Mouse (Mus musculus) lung, postnatal 0 days (tissue): ENCODE measurements around the gene Prmt8. TPM values are rescaled to one million over a fixed set of nuclear protein-coding genes. Genes with fewer than 3 reads are reported as not detected.

Experiments used
- ATAC-seq: fragments of 200-750 bp; cut with Nextera tagmentation; 2 replicates; pipeline ENCODE4 v1.8.0; 2017; ENCODE audit warnings: moderate library complexity
- DNase-seq: peaks from one replicate; pipeline ENCODE4 v3.0.0-alpha.2; 2016; ENCODE audit warnings: low spot score
- H3K27ac ChIP-seq: fragments of 300-500 bp; sonication (generic); 2 replicates; pipeline ENCODE4 v1.5.1; 2014; ENCODE audit warnings: antibody characterized with exemption, mild to moderate bottlenecking, low read length, mixed read lengths
- H3K27me3 ChIP-seq: fragments of 300-500 bp; sonication (generic); replicated peaks from 2 replicates; pipeline ENCODE4 v1.6.1; 2014; ENCODE audit warnings: low read length, mixed read lengths; ENCODE audit not compliant: insufficient read depth
- H3K36me3 ChIP-seq: fragments of 300-500 bp; sonication (generic); 2 replicates; pipeline ENCODE4 v1.6.1; 2014; ENCODE audit warnings: low read length, mixed read lengths; ENCODE audit not compliant: insufficient read depth
- H3K4me1 ChIP-seq: fragments of 300-500 bp; sonication (generic); 2 replicates; pipeline ENCODE4 v1.6.1; 2014; ENCODE audit warnings: antibody characterized with exemption, low read depth, low read length, mixed read lengths; ENCODE audit not compliant: insufficient read depth
- H3K4me2 ChIP-seq: fragments of 300-500 bp; sonication (generic); replicated peaks from 2 replicates; pipeline ENCODE4 v1.6.1; 2014; ENCODE audit warnings: low read depth, mild to moderate bottlenecking, low read length, moderate library complexity, mixed read lengths
- H3K4me3 ChIP-seq: fragments of 300-500 bp; sonication (generic); 2 replicates; pipeline ENCODE4 v1.5.1; 2014; ENCODE audit warnings: low read depth, low read length
- H3K9ac ChIP-seq: fragments of 300-500 bp; sonication (generic); replicated peaks from 2 replicates; pipeline ENCODE4 v1.6.1; 2014; ENCODE audit warnings: low read depth, mild to moderate bottlenecking
- H3K9me3 ChIP-seq: fragments of 300-500 bp; sonication (generic); 2 replicates; pipeline ENCODE4 v1.6.1; 2016; ENCODE audit warnings: low read length, mixed read lengths
- CTCF ChIP-seq: IDR thresholded peaks from 2 replicates; pipeline ENCODE4 v1.5.1; 2016; ENCODE audit warnings: antibody characterized with exemption, mild to moderate bottlenecking
- EP300 ChIP-seq: IDR thresholded peaks from 2 replicates; pipeline ENCODE4 v1.6.1; 2016; ENCODE audit warnings: antibody characterized with exemption, mild to moderate bottlenecking, control low read depth
- WGBS: fragments of 180-500 bp; shearing (Covaris S2); extraction: QIAGEN DNeasy Blood & Tissue Kit; methylation state at CpG from one replicate; pipeline ENCODE4 v1.1.7; 2014; 5-methylcytosine and 5-hydroxymethylcytosine counted together
- polyA plus RNA-seq: library from polyadenylated mRNA; unstranded; fragments of >200 nt; fragmentation: Nextera tagmentation; extraction: Ambion mirVana; gene quantifications from 2 replicates; pipeline ENCODE4 v1.2.1, GENCODE M21; 2015

Gene Prmt8
- polyA plus RNA-seq, 1 experiment from 2014 or later: 0.80 TPM

- ATAC-seq (no peak), DNase-seq (no peak)
- no peak overlapping the region for H3K4me3 ChIP-seq
- TF ChIP-seq CTCF: no peak
- no peak for TF ChIP-seq EP300
- H3K4me2 ChIP-seq: no peak overlapping the region
- H3K9ac ChIP-seq: no peak overlapping the region
- H3K27ac ChIP-seq: no peak overlapping the region
- 26% methylated on average over 7 of the region's 7 CpGs for WGBS
- H3K9me3 ChIP-seq: no peaks in the 10 kb centered on the region
- H3K27me3 ChIP-seq: no peaks in the 10 kb centered on the region
- no peaks in the 10 kb centered on the region for H3K4me1 ChIP-seq
- no peaks in the 10 kb centered on the region for H3K36me3 ChIP-seq
These were observed 77.0 kb downstream of the Prmt8 start for GRCm38 (mm10) chr6:127692298-127692697.

GRCm38 (mm10) chr6:127687181-127687860, 82.0 kb downstream of the Prmt8 start:
- Histone ChIP-seq H3K27ac (no peak overlapping the region), H3K4me1 (no peaks in the 10 kb centered on the region), H3K9me3 (no peaks in the 10 kb centered on the region), H3K36me3 (no peaks in the 10 kb centered on the region), H3K27me3 (no peaks in the 10 kb centered on the region), H3K4me3 (no peak overlapping the region), H3K4me2 (no peak overlapping the region), H3K9ac (no peak overlapping the region)
- TF ChIP-seq CTCF: no peak
- TF ChIP-seq EP300: no peak
- WGBS: 49% methylated on average over 6 of the region's 6 CpGs
- DNase-seq (no peak), ATAC-seq (no peak)

GRCm38 (mm10) chr6:127684981-127685380, 84.3 kb downstream of the Prmt8 start:
- Histone ChIP-seq H3K4me2 (no peak overlapping the region), H3K9ac (no peak overlapping the region), H3K36me3 (no peaks in the 10 kb centered on the region), H3K27ac (no peak overlapping the region), H3K4me1 (no peaks in the 10 kb centered on the region), H3K27me3 (no peaks in the 10 kb centered on the region), H3K4me3 (no peak overlapping the region), H3K9me3 (no peaks in the 10 kb centered on the region)
- ATAC-seq (no peak), DNase-seq (no peak)
- TF ChIP-seq CTCF (no peak), EP300 (no peak)
- WGBS: 85% methylated on average over 4 of the region's 4 CpGs

- WGBS: 20% methylated on average over 8 of the region's 8 CpGs
- H3K4me3 ChIP-seq: no peak overlapping the region
- H3K9me3 ChIP-seq: no peaks in the 10 kb centered on the region
- peak; percentile 77 for DNase-seq
- TF ChIP-seq EP300 (peak; percentile 35; the same call in 1 of the 2 replicates), CTCF (no peak)
- no peaks in the 10 kb centered on the region for H3K36me3 ChIP-seq
- peak; percentile 91 for ATAC-seq
- H3K27ac ChIP-seq: no peak overlapping the region
- H3K27me3 ChIP-seq: no peaks in the 10 kb centered on the region
- no peak overlapping the region for H3K4me2 ChIP-seq
- H3K4me1 ChIP-seq: no peaks in the 10 kb centered on the region
- no peak overlapping the region for H3K9ac ChIP-seq
These were observed 85.7 kb downstream of the Prmt8 start for GRCm38 (mm10) chr6:127683561-127683960.

- H3K36me3 ChIP-seq: no peaks in the 10 kb centered on the region
These were observed 88.5 kb downstream of the Prmt8 start for GRCm38 (mm10) chr6:127680784-127681183.

GRCm38 (mm10) chr6:127678998-127679397, 90.3 kb downstream of the Prmt8 start:
- ATAC-seq: no peak
- Histone ChIP-seq H3K9me3 (no peaks in the 10 kb centered on the region), H3K9ac (no peak overlapping the region), H3K4me2 (no peak overlapping the region), H3K27ac (no peak overlapping the region), H3K4me3 (no peak overlapping the region), H3K4me1 (no peaks in the 10 kb centered on the region), H3K27me3 (no peaks in the 10 kb centered on the region), H3K36me3 (no peaks in the 10 kb centered on the region)
- TF ChIP-seq CTCF: no peak
- TF ChIP-seq EP300: no peak
- DNase-seq: no peak
- 75% methylated on average over 3 of the region's 3 CpGs for WGBS

More at GRCm38 (mm10) chr6:127680784-127681183, 88.5 kb downstream of the Prmt8 start:
- no peak overlapping the region for H3K4me3 ChIP-seq
- H3K4me1 ChIP-seq: no peaks in the 10 kb centered on the region
- no peaks in the 10 kb centered on the region for H3K27me3 ChIP-seq
- TF ChIP-seq EP300: no peak
- no peak for TF ChIP-seq CTCF
- 85% methylated on average over 7 of the region's 7 CpGs for WGBS
- no peaks in the 10 kb centered on the region for H3K9me3 ChIP-seq
- ATAC-seq: no peak
- no peak for DNase-seq
- no peak overlapping the region for H3K4me2 ChIP-seq
- no peak overlapping the region for H3K9ac ChIP-seq
- H3K27ac ChIP-seq: no peak overlapping the region
